In the genomic region with DNA sequence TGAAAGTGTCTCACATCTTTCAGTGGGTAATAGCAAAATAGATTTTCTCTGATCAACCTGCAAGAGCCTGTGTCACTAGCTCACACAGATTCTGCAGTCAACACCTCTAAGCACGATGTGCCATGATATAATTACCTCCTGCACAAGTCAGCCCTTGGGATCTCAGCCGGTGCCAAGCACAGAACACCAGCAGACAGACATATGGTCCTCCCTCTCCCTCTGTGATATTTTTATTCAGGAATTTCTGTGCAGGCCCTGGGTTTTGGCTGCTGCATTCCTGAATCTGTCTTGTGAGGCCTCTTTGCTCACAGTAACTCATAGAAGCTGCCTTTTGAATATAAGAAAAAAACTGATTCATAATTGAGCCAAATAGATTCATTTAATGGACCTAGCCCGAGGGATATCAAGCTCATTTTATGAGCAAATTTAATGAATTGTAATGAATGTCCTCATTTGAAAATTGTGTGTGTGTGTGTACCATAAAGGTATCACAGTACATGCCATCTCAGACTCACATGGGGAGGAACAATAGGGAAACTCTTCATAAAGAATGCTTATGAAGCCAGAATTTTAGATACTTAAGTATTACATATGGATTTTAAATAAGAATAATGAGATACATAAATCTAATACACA, we compare ENCODE assay signal across 10 mouse cellular contexts.
DNase-seq lines count a peak whose midpoint lies in the region; ATAC-seq lines count a peak whose summit lies in the region.
"Had no signal": no experiment of that assay in that cellular context is flagged by ENCODE, and none has a peak within 500 bp of the region (broad histone marks: within the 10 kb centered on the region; RNA-seq: fewer than 3 reads in every experiment).

No protein-coding gene starts in this region.

- H3K4me1 ChIP-seq in kidney, embryonic 14.5 days (ENCODE audit: control insufficient read depth, insufficient read depth, low read length), result no peaks in the 10 kb centered on the region
- H3K4me1 ChIP-seq: limb, embryonic 12.5 days had no signal

- 84% methylated on average over 3 of the region's 3 CpGs for whole genome bisulfite sequencing in kidney, embryonic 14.5 days

- H3K9ac ChIP-seq in kidney, embryonic 14.5 days (ENCODE audit: low read depth, low read length), result no peak overlapping the region
- H3K9ac ChIP-seq: limb, embryonic 12.5 days had no signal

- H3K9me3 ChIP-seq in kidney, embryonic 14.5 days (ENCODE audit: control insufficient read depth, low read length), result no peaks in the 10 kb centered on the region
- H3K9me3 ChIP-seq: limb, embryonic 12.5 days had no signal

- H3K36me3 ChIP-seq in kidney, embryonic 14.5 days (ENCODE audit: control insufficient read depth, insufficient read depth, low read length), result no peaks in the 10 kb centered on the region
- H3K36me3 ChIP-seq: limb, embryonic 12.5 days had no signal

- H3K27me3 ChIP-seq in kidney, embryonic 14.5 days (ENCODE audit: control insufficient read depth, insufficient read depth, low read length), result no peaks in the 10 kb centered on the region
- H3K27me3 ChIP-seq: limb, embryonic 12.5 days had no signal

- peak; percentile 20 to 61 for DNase-seq in cerebellum, postnatal 14 days
- no peak for DNase-seq in cerebellum, adult 11 months
- peak; percentile 93 for DNase-seq in brain, adult 2 months (ENCODE audit: low read depth, low spot score)
- peak; percentile 19 to 42 for DNase-seq in heart, postnatal 10 days
- peak; percentile 67 to 83 for DNase-seq in left cerebral cortex, postnatal 14 days (ENCODE audit: low spot score in 2 of 2)
- no peak for DNase-seq in yolk sac, embryonic 10.5 days (ENCODE audit: low spot score)

- intact Hi-C loops in heart, postnatal 10 days (cut with DNase I), result no loop called here
- intact Hi-C loops in left cerebral cortex, postnatal 14 days (cut with DNase I), result loop anchor here (10.0 kb wide), 2 partner anchors 124 to 476 kb away; partner anchors contain the start of gene Klf6

- no peak overlapping the region for H3K4me2 ChIP-seq in kidney, embryonic 14.5 days (replicated peaks; ENCODE audit: low read depth, low read length)
- H3K4me2 ChIP-seq: limb, embryonic 12.5 days had no signal

- ATAC-seq in kidney, embryonic 14.5 days (ENCODE audit: low FRiP score, low TSS enrichment), result no peak
- no peak for ATAC-seq in megakaryocyte, adult 5-6 weeks (ENCODE audit: poor library complexity, severe bottlenecking)

- H3K4me3 ChIP-seq in kidney, embryonic 14.5 days (ENCODE audit: low read length), result no peak overlapping the region
- H3K4me3 ChIP-seq: heart, adult 2 months; limb, embryonic 12.5 days had no signal

- no peak overlapping the region for H3K27ac ChIP-seq in kidney, embryonic 14.5 days (ENCODE audit: low read depth, low read length)
- H3K27ac ChIP-seq: heart, adult 2 months; limb, embryonic 12.5 days had no signal

Comparison
In these comparisons a context has a peak if more than half of its experiments do, and no peak if none do; other contexts are left out.
1. DNase-seq: peak in cerebellum, postnatal 14 days (2 of 2), brain, adult 2 months (single experiment), heart, postnatal 10 days (2 of 2) and left cerebral cortex, postnatal 14 days (2 of 2); none in cerebellum, adult 11 months (single experiment) and yolk sac, embryonic 10.5 days (single experiment).